Mouse (Mus musculus) right cerebral cortex, postnatal 25 days (tissue): ENCODE results near the gene Olfr1205.

Experiments
- DNase-seq: peaks from one replicate; pipeline ENCODE4 v3.0.0; 2022

The Olfr1205 gene

DNA sequence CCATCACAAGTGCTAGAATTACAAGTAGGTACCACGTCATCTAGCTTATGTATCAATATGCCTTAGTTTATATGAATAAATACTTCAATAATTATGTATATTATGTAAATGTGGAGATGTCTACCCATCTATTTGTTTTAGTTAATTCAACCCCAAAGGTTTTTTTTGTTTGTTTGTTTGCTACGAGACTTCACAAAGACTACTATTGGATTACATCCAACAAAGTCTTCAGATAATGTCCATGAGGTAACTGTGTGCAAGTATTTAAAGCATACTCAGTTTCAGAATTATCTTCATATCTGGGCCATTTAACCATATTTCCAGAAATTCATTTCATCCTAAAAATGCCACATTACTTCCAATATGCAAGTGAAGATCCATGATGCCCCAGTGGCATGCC is at the start of gene Olfr1205:
TSS of gene Olfr1205 (plus strand) at position 301 of the 400 bp plus-strand sequence.
- no peak for DNase-seq

DNA sequence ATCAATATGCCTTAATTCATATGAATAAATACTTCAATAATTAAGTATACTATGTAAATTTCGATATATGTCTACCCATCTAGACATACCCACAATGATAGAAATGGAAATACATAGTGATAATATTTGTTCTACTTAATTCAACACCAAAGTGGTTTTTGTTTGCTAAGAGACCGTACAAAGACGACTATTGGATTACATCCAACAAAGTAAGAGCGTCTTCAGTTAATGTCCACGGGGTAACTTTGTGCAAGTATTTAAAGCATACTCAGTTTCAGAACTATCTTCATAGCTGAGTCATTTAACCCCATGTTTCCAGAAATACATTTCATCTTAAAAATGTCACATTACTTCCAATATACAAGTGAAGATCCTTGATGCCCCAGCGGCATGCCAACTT is 36.8 kb upstream of the Olfr1205 start, which contains the start of gene Olfr1201:
TSS of gene Olfr1201 (plus strand) at position 301 of the 400 bp plus-strand sequence.
- DNase-seq, result no peak

GRCm38 (mm10) chr2:88814196-88814595 is 15.3 kb upstream of the Olfr1205 start, which contains the start of gene Olfr1202:
TSS of gene Olfr1202 (plus strand) at chr2:88814496.
- no peak for DNase-seq

GRCm38 (mm10) chr2:88838477-88838876 is 8.9 kb downstream of the Olfr1205 start:
- no peak for DNase-seq

GRCm38 (mm10) chr2:88848992-88849391 is 19.5 kb downstream of the Olfr1205 start, which contains the start of gene Olfr1204:
TSS of gene Olfr1204 (plus strand) at chr2:88849292.
- no peak for DNase-seq

GRCm38 (mm10) chr2:88862931-88863330 is 33.4 kb downstream of the Olfr1205 start, which contains the start of gene Olfr1206:
TSS of gene Olfr1206 (plus strand) at chr2:88863231.
- DNase-seq, result no peak
